Mouse (Mus musculus): ENCODE measurements at regions not wholly inside any gene's neighbourhood (a gene's known extent, or its start where the extent isn't known, plus 50 kb on each side); places are given as distances from the start of the nearest gene placed in this dataset.

GRCm38 (mm10) chr3:103408724-103409123 lies 129.6 kb downstream of the Trim33 start:
- no peak for DNase-seq (ENCODE audit: low read depth)

- no peak for DNase-seq (ENCODE audit: low read depth)
These were observed 133.2 kb downstream of the Trim33 start for GRCm38 (mm10) chr3:103412247-103412646.

DNA sequence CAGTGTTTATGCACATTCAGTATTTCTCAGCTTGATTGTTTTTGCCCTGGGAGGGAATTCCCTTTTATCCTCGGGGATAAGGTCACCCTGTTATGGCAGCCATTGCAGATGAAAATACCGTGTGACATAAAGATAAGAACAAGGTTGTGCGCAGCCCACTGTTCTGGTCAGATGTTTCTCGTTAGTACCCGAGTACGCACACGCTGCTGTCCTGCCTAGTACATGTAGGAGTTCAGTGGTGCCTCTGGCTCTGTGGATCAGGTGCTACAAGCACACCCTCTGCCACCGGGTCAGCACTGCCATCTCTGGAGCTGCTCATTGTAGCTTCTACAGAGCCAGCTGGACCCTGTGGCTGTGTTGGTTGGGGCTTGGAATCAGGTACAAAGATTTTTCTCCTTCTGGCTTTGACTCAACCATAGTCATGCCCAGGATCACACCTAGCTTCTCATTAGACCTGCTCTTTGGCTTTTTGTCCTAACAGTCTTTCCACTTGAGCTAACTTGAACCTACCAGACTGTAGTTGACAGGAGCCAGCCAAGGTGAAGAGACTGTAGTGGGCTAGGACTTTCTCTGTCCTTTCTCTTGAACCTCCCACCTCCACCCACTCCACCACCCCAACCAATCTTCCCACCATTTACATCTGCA lies 136.1 kb downstream of the Trim33 start:
- DNase-seq (ENCODE audit: low read depth) = no peak

GRCm38 (mm10) chr3:103416296-103416695 lies 137.2 kb downstream of the Trim33 start:
- no peak for DNase-seq (ENCODE audit: low read depth)

GRCm38 (mm10) chr3:103417781-103418180 lies 138.7 kb downstream of the Trim33 start:
- no peak for DNase-seq (ENCODE audit: low read depth)

DNA sequence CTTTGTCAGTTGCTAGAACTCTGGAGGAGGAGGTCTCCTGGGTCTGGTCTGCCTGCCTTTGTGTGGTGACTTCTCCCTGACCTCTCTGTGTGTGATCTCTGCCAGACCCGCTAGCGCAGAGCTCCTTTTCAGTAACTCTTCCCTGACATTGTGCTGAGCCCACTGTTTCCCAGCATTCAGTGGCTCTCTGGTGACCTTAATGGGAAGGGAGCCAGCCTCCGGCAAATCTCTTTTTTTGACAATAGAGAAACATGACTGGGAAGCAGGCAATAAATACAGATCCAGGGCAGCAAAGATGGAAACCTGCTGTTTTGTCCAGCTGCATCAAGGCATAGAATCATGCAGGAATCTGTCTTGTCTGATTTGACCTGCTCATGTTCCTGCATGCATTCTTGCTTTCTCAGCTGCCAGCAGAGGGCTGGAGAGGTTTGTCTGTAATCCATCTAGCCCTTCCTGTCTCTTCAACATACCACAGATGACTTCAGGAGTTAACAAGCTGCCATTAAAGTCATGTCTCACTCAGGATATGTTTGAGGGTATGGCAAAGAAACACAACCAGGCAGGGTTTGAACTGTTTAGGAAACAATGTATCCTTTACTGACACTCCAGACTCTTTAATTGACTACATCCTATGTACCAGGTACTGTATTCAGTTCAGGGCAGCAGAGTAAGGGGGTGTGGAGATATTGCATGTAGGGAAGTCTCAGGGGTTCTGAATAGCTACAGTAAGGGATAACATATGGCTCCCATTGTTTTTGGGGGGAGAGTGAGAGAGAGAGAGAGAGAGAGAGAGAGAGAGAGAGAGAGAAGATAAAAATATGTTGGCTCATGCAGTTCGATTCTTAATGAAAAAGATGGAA lies 140.9 kb downstream of the Trim33 start:
- DNase-seq (ENCODE audit: low read depth) = no peak

- no peak for DNase-seq (ENCODE audit: low read depth)
These were observed 141.7 kb downstream of the Trim33 start for GRCm38 (mm10) chr3:103420621-103421274.

DNA sequence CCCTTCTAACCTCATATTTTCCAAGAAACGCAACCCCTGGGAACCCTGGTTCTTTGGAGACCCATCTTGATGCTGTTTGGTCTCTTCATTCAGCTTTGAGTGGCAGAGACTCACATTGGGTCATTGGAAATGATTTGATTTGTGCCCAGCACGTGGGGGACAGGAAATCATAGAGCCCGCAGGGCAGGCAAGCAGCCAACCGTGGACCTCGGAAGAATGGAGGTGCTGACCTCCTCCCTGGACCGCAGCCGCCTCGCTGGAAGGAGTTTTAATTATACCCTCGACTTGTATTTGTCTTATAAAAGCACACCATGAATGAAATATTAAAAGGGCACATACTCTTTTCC lies 142.2 kb downstream of the Trim33 start:
- no peak for DNase-seq (ENCODE audit: low read depth)

DNA sequence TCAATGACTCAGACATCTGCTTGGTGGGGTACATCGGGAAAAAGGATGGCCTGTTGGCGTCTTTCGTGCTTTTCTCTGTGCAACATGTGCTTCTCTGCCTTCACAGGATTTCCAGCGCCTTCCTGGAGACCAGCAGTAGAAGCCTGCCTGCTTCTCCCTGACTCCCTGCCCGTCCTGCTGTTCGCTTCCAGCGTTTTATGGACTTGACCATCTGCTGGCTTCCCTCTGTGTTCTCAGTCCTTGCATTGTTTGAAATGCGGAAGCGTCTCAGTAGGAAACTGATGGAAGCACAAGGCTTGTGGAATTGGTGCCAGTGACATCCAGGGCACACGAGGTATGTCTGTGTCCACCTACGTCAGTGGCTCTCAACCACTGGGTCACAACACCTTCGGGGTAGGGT lies 143.7 kb downstream of the Trim33 start:
- no peak for DNase-seq (ENCODE audit: low read depth)

GRCm38 (mm10) chr3:103423290-103423689 lies 144.2 kb downstream of the Trim33 start:
- DNase-seq (ENCODE audit: low read depth) = no peak

DNA sequence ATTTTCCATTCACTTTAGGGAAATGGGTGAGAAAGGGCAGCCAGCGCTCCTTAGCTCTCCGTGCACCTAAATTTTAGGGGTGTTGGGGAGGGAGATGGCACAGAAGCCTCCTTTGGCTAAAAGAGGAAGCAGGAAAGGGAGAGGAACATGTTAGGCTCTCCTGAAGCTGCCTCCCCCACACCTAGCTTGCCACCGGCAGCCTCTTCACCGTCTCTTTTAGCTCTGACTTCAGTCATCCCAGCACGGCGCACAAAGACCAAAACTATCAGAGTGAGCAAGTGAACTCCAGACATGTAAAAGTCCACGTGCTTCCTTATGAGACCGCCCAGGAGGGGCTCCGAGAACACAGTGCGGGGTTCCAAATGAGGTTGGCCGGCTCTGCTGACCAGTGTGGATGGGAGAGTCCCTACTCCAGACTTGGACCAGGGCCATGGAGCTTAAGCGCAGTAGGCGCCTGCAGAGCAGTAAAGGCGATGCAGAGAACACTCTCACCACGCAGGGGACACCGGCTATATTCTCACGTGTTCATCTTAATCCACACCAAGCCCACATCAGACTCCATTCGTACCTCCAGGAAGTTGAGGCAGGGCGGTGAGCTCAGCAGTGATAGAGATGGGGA lies 146.8 kb downstream of the Trim33 start:
- DNase-seq (ENCODE audit: low read depth) = no peak

DNA sequence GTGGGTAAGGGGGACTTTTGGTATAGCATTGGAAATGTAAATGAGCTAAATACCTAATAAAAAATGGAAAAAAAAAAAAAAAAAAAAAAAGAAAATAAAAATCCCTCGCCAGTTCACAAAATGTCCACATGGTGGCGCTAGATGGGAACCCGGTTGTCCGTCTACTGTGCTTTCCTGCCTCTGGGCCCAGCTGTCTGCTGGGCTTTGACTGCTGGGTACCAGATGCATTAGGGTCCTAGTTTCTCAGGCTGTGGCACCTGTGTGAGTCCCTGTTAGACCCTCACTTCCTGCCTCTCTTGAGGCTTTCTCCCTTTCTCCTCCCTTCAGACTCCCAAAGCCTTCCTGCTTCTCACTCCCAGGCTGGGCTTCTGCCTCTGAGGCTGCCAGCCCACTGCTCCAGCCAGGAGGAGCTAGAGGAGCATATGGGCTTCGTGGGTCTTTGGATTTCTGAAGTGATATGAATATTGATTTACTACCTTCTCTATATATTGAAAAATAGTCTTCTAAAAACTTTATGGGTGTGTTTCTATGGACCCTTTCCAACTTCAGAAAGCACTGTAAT lies 145.7 kb upstream of the Syt6 start:
- peak; percentile 24 for DNase-seq (ENCODE audit: low read depth)

GRCm38 (mm10) chr3:103430131-103430530 lies 144.9 kb upstream of the Syt6 start:
- DNase-seq (ENCODE audit: low read depth) = peak; percentile 15

- DNase-seq (ENCODE audit: low read depth) = no peak
These were observed 142.8 kb upstream of the Syt6 start for GRCm38 (mm10) chr3:103432254-103432653.

DNA sequence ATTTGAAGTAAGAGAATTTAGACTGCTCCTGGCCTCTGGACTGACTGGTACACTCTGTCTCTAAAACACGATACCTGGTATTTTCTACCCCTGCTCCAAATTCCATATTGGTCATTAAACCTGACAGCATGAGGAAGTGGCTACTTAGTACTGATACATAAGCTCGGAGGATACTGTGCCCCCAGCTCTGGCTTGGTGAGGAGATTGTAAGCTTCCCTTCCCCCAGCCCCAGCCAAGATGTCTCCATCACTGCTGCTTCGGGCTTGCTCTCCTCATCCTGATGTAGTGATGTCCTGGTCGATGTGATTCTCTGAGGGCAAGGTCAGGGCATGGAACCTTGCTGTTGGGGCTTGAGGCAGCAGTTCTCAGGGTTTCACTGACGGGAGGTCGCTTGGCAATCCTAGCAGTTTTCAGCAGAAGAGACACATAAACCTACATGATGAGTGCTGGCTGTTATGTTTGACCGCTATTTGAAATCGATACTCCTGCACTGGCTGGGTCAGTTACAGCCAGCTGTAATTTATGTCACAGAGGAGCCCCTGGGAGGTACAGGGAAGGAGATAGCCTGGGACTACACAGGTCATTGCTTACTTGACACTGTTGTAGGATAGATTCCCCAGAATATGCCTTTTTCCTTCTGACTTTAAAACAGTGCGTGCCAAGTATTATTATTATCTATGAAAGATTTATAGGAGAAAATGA lies 138.0 kb upstream of the Syt6 start:
- DNase-seq (ENCODE audit: low read depth) = no peak

- no peak for DNase-seq (ENCODE audit: low read depth)
These were observed 136.2 kb upstream of the Syt6 start for GRCm38 (mm10) chr3:103438791-103439354.

DNA sequence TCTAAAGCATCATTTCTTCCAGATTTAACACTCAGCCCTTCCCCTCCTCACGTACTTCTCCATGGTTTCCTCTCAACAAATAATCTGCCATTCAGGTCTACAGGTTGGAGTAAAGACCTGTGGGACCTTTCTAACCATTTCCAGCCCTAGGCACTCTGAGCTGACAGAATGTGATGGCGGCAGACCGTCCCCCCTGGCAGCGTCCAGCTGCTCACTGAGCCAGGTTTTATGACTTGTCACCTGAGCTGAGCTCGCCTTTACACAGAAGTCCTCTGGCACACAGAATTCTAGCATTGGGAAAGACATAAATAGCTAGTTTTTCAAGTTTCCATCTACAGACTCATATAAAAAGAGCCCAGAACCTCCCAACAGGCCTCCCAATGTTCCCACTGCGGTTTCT lies 131.8 kb upstream of the Syt6 start:
- DNase-seq (ENCODE audit: low read depth) = no peak

DNA sequence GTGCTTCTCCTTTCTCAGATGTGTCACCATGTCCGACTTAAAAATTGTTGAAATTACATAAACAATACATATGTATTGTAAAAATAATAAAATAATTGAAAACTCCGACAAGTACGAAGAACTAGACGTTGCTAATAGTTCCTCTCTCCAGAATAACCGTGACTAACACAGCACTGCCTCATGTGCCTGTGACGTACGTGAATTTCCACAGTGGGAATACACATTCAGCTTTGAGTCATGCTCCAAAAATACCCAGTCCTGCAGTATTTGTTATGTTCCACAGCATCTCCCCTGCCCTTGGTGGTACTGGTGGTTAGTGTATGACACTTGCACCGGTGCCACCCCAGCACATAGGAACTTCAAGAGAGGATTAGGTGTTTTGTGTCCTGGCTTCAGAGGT lies 129.2 kb upstream of the Syt6 start:
- DNase-seq (ENCODE audit: low read depth) = no peak

GRCm38 (mm10) chr3:103449851-103450250 lies 125.2 kb upstream of the Syt6 start:
- no peak for DNase-seq (ENCODE audit: low read depth)

DNA sequence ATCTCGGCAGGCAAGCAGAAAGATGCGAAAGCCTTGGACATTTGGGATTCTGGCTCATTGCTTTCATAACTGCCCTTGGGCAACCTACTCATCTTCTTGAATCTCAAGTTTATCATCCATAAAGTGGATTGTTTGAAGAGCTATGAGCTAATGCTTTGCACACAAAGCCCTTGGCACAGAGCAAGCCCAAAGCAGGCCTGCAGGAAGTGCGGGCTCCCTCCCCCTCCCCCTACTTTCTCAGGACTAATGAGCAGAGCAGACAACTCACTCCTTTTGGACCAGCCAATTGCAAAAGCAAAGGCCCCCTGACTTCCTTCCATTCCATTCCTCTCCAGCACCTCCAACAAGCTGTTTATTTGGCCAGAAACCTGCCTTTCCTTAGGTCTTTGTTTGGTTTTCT lies 123.1 kb upstream of the Syt6 start:
- no peak for DNase-seq (ENCODE audit: low read depth)

DNA sequence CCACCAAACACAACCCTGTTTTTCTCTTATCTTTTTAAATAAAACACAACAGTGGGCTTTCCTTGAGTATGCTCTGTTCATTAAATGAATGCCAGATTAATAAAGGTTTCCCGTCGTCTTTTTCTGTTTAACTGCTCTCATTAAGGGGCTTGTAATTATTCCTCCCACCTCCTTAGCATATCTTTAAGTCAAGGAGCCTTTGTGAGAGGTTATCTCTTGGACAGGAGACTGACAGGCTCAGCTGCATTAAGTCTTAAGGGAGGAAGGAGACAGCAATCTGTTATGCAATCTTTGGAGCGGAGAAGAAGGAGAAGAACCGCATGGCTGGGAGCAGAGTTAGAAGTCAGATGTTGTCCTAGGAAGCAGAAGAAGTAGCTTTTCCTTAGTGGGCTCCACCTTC lies 111.3 kb upstream of the Syt6 start:
- no peak for DNase-seq (ENCODE audit: low read depth)

All from c-Kit-positive CD71-positive TER-119-negative erythroid progenitor cells, embryonic 14.5 days (primary cell).